ENCODE assay signal across 11 mouse cellular contexts in genomic region chr3:55540406-55541140, GRCm38 (mm10).
DNase-seq lines count a peak whose midpoint lies in the region; ATAC-seq and TF ChIP-seq lines count a peak whose summit lies in the region.
"Had no signal": no experiment of that assay in that cellular context is flagged by ENCODE, and none has a peak within 500 bp of the region (broad histone marks: within the 10 kb centered on the region; RNA-seq: fewer than 3 reads in every experiment).

No protein-coding gene starts in this region.

- no peaks in the 10 kb centered on the region for H3K9me3 ChIP-seq in heart, embryonic 10.5 days
- H3K9me3 ChIP-seq in midbrain, postnatal 0 days (ENCODE audit: low read length): no peaks in the 10 kb centered on the region
- H3K9me3 ChIP-seq in midbrain, embryonic 16.5 days (replicated peaks; ENCODE audit: control insufficient read depth, low read length, poor library complexity, severe bottlenecking): no peaks in the 10 kb centered on the region
- H3K9me3 ChIP-seq: liver, embryonic 13.5 days had no signal

- H3K4me1 ChIP-seq in heart, embryonic 10.5 days: peaks cover 21% of the 10 kb centered on the region
- 0 out of 2 replicates have a peak, but pooled peaks cover 4% of the 10 kb centered on the region for H3K4me1 ChIP-seq in midbrain, postnatal 0 days (ENCODE audit: insufficient read depth, low read length)
- H3K4me1 ChIP-seq in midbrain, embryonic 16.5 days (ENCODE audit: control insufficient read depth, insufficient read depth, low read length): peaks cover 26% of the 10 kb centered on the region

- no peak overlapping the region for H3K4me2 ChIP-seq in midbrain, postnatal 0 days (ENCODE audit: low read depth, low read length, poor library complexity, severe bottlenecking)
- H3K4me2 ChIP-seq in midbrain, embryonic 16.5 days (ENCODE audit: low read length): no peak overlapping the region
- H3K4me2 ChIP-seq: liver, embryonic 13.5 days had no signal

- H3K27ac ChIP-seq in heart, embryonic 10.5 days: no peak overlapping the region
- no peak overlapping the region for H3K27ac ChIP-seq in midbrain, postnatal 0 days (ENCODE audit: low read depth, low read length)
- no peak overlapping the region for H3K27ac ChIP-seq in midbrain, embryonic 16.5 days (ENCODE audit: low read length)
- H3K27ac ChIP-seq: liver, embryonic 13.5 days; stomach, postnatal 0 days had no signal

- DNase-seq in heart, embryonic 10.5 days (ENCODE audit: low spot score): peak; percentile 7
- no peak for DNase-seq in heart, postnatal 4 days
- DNase-seq in midbrain, postnatal 0 days (ENCODE audit: low spot score): peak; percentile 72
- peak; percentile 89 to 91 for DNase-seq in cerebellum, postnatal 14 days
- no peak for DNase-seq in kidney, adult 18-20 months
- DNase-seq in right cerebral cortex, postnatal 4 days: no peak
- DNase-seq: liver, embryonic 13.5 days; thymus, postnatal 25 days had no signal

- ATAC-seq in midbrain, postnatal 0 days (ENCODE audit: low FRiP score): no peak
- no peak for ATAC-seq in midbrain, embryonic 16.5 days
- ATAC-seq: intestine, embryonic 16.5 days had no signal

- 85% methylated on average over 6 of the region's 6 CpGs for WGBS in heart, embryonic 10.5 days
- WGBS in midbrain, postnatal 0 days: 88% methylated on average over 6 of the region's 6 CpGs
- WGBS in midbrain, embryonic 16.5 days: 87% methylated on average over 6 of the region's 6 CpGs

- TF ChIP-seq CTCF in midbrain, postnatal 0 days (IDR thresholded peaks at IDR 0.05): no peak

- no peak overlapping the region for H3K9ac ChIP-seq in midbrain, postnatal 0 days (replicated peaks; ENCODE audit: low read length, poor library complexity, severe bottlenecking)
- H3K9ac ChIP-seq in midbrain, embryonic 16.5 days (ENCODE audit: low read depth, low read length): no peak overlapping the region
- H3K9ac ChIP-seq: liver, embryonic 13.5 days had no signal

- H3K27me3 ChIP-seq in heart, embryonic 10.5 days (ENCODE audit: insufficient read depth, poor library complexity, severe bottlenecking): no peaks in the 10 kb centered on the region
- no peaks in the 10 kb centered on the region for H3K27me3 ChIP-seq in midbrain, postnatal 0 days (ENCODE audit: insufficient read depth, low read length)
- no peaks in the 10 kb centered on the region for H3K27me3 ChIP-seq in midbrain, embryonic 16.5 days (ENCODE audit: control insufficient read depth, insufficient read depth, low read depth, low read length)
- H3K27me3 ChIP-seq: liver, embryonic 13.5 days had no signal

- H3K4me3 ChIP-seq in heart, embryonic 10.5 days: no peak overlapping the region
- no peak overlapping the region for H3K4me3 ChIP-seq in midbrain, postnatal 0 days (ENCODE audit: low read depth, low read length)
- H3K4me3 ChIP-seq in midbrain, embryonic 16.5 days (ENCODE audit: low read depth, low read length): no peak overlapping the region
- H3K4me3 ChIP-seq: liver, embryonic 13.5 days had no signal

- no peaks in the 10 kb centered on the region for H3K36me3 ChIP-seq in heart, embryonic 10.5 days
- no peaks in the 10 kb centered on the region; the same call in 1 of the 2 replicates for H3K36me3 ChIP-seq in midbrain, postnatal 0 days (ENCODE audit: insufficient read depth, low read length)
- H3K36me3 ChIP-seq in midbrain, embryonic 16.5 days (ENCODE audit: control insufficient read depth, insufficient read depth, low read length): 0 out of 2 replicates have a peak, but pooled peaks cover under 1% of the 10 kb centered on the region
- H3K36me3 ChIP-seq: liver, embryonic 13.5 days had no signal

Comparison
In these comparisons a context has a peak if more than half of its experiments do, and no peak if none do; other contexts are left out.
1. DNase-seq: peak in heart, embryonic 10.5 days (single experiment), midbrain, postnatal 0 days (single experiment) and cerebellum, postnatal 14 days (2 of 2); none in heart, postnatal 4 days (single experiment), kidney, adult 18-20 months (single experiment) and right cerebral cortex, postnatal 4 days (single experiment).